ENCODE assay signal across 3 mouse cellular contexts in the genomic region with DNA sequence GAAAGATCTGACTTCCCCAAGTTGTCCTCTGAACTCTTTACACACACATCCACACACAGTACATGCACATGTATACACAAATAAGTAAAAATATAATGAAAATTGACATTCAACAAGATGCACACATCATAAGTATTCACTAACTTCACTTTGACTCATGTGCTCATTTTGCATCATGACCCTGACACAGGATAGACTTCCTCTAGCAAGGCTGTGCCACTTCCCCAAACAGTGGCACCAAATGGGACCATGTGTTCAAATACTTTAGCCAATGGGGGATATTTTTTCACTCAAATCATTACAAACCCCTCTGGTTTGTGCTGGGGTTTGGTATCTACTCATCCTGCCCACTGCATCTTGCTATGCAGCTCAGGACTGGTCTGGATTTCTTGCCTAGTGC. TPM values are rescaled to one million over a fixed set of nuclear protein-coding genes. Genes with fewer than 3 reads are reported as not detected.
"Had no signal": no experiment of that assay in that cellular context is flagged by ENCODE, and none has a peak within 500 bp of the region (broad histone marks: within the 10 kb centered on the region; RNA-seq: fewer than 3 reads in every experiment).

No protein-coding gene starts in this region.

RNA-seq across cellular contexts. Expression of a gene that starts 16.5 kb away (rescaled TPM):
- total RNA-seq: liver, adult 2 months; midbrain, postnatal 0 days had no signal

RNA-seq across cellular contexts. Expression of a gene that starts 30.2 kb away (rescaled TPM):
- total RNA-seq: liver, adult 2 months; megakaryocyte-erythroid progenitor cell, adult 5-6 weeks had no signal
